Mouse (Mus musculus) heart, adult 2 months (tissue): ENCODE data around the gene Gm4744.

ENCODE experiments used
- CTCF ChIP-seq: fragments of 200-600 bp; IDR thresholded peaks from 2 replicates; pipeline ENCODE4 v1.8.1; 2022; ENCODE audit warnings: antibody characterized with exemption, mild to moderate bottlenecking, moderate library complexity
- EP300 ChIP-seq: fragments of 200-500 bp; IDR thresholded peaks from 2 replicates; pipeline ENCODE4 v1.6.1; 2011; ENCODE audit warnings: low read depth, low read length, control low read depth; ENCODE audit not compliant: insufficient read depth
- POLR2A ChIP-seq: fragments of 200-500 bp; IDR thresholded peaks from 2 replicates; pipeline ENCODE4 v1.6.1; 2011; ENCODE audit warnings: mild to moderate bottlenecking, low read depth, low read length, control low read depth; ENCODE audit not compliant: insufficient read depth

- no peak for TF ChIP-seq EP300
- TF ChIP-seq POLR2A, result no peak
- no peak for TF ChIP-seq CTCF
Observed at GRCm38 (mm10) chr6:40951770-40952169, at the start of gene Gm4744.
